Mouse (Mus musculus): Measurements from ENCODE around the gene Ttc9. TPM values are rescaled to one million over a fixed set of nuclear protein-coding genes. Genes with fewer than 3 reads are reported as not detected.
A peak's percentile ranks its signal among the peaks of the same experiment; 100 is the strongest.

Gene Ttc9
- polyA plus RNA-seq, 1 experiment: 0.97 TPM

DNA sequence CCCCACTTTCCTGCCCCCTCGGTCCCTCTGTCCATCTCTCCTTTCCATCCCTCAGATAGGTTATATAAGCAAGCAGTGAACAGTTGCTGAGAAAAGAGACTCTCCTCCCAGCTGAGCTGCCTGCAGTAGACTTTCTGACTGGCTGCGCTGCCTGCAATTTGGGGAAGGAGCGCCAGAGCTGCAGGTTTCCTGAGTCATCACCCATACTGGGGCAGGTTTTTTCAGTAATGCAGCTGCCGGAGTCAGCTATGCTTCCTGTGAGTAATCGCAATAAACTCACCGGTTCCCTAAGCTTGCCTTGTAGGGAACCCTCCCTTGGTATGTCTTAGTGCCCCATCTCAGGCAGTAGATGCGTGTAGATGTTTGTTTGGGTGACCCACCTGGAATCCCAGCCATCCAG, 14.1 kb upstream of the Ttc9 start:
- no peak overlapping the region for H3K27ac ChIP-seq (ENCODE audit: insufficient read depth, low read depth, low read length)
- no peaks in the 10 kb centered on the region for H3K4me1 ChIP-seq (ENCODE audit: control insufficient read depth, insufficient read depth, low read length)
- no peak overlapping the region for H3K4me3 ChIP-seq (ENCODE audit: insufficient read depth, low read depth, low read length)
- TF ChIP-seq POLR2A (IDR thresholded peaks at IDR 0.05; ENCODE audit: low read depth, low read length) (no peak), CTCF (conservative IDR thresholded peaks at IDR 0.05; ENCODE audit: insufficient read depth, insufficient read length, low read depth, low read length) (no peak)
- DNase-seq: no peak
- no peaks in the 10 kb centered on the region for H3K27me3 ChIP-seq (replicated peaks; ENCODE audit: control insufficient read depth, insufficient read depth, low read length)
- no peaks in the 10 kb centered on the region for H3K36me3 ChIP-seq (ENCODE audit: control insufficient read depth, insufficient read depth, low read length)
- WGBS: 63% methylated on average over 7 of the region's 7 CpGs

- Histone ChIP-seq H3K36me3 (ENCODE audit: control insufficient read depth, insufficient read depth, low read length) (no peaks in the 10 kb centered on the region), H3K27me3 (replicated peaks; ENCODE audit: control insufficient read depth, insufficient read depth, low read length) (no peaks in the 10 kb centered on the region), H3K27ac (ENCODE audit: insufficient read depth, low read depth, low read length) (no peak overlapping the region), H3K4me3 (ENCODE audit: insufficient read depth, low read depth, low read length) (no peak overlapping the region), H3K4me1 (ENCODE audit: control insufficient read depth, insufficient read depth, low read length) (no peaks in the 10 kb centered on the region)
- TF ChIP-seq POLR2A (IDR thresholded peaks at IDR 0.05; ENCODE audit: low read depth, low read length) (no peak), CTCF (conservative IDR thresholded peaks at IDR 0.05; ENCODE audit: insufficient read depth, insufficient read length, low read depth, low read length) (peak; percentile 66)
- 6% methylated on average over 5 of the region's 5 CpGs for WGBS
- peak; percentile 79 for DNase-seq
Measured at GRCm38 (mm10) chr12:81619302-81619701, 11.7 kb upstream of the Ttc9 start.

DNA sequence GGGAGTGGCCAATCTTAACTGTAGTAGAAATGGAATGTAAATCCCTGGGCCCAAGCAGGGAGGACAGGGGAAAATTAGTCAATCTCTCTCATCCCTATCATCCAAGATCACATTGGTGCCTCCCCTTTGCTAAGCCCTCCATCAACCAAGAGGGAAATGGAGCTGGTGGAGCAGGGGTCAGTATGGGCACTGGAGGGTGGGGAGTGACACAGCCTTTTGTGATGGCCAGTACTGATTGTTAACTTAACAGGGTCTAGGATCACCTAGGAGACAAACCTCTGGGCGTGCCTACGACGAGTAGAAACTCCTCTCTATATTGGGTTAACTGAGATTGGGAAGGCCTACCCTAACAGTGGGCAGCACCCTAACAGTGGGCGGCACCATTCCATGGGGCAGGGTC, 7.7 kb upstream of the Ttc9 start:
- no peak overlapping the region for H3K4me3 ChIP-seq (ENCODE audit: insufficient read depth, low read depth, low read length)
- WGBS: 80% methylated on average over 4 of the region's 4 CpGs
- TF ChIP-seq POLR2A (IDR thresholded peaks at IDR 0.05; ENCODE audit: low read depth, low read length): no peak
- no peak for TF ChIP-seq CTCF (conservative IDR thresholded peaks at IDR 0.05; ENCODE audit: insufficient read depth, insufficient read length, low read depth, low read length)
- no peaks in the 10 kb centered on the region for H3K36me3 ChIP-seq (ENCODE audit: control insufficient read depth, insufficient read depth, low read length)
- DNase-seq: no peak
- H3K27ac ChIP-seq (ENCODE audit: insufficient read depth, low read depth, low read length): no peak overlapping the region
- no peaks in the 10 kb centered on the region for H3K4me1 ChIP-seq (ENCODE audit: control insufficient read depth, insufficient read depth, low read length)
- H3K27me3 ChIP-seq (replicated peaks; ENCODE audit: control insufficient read depth, insufficient read depth, low read length): no peaks in the 10 kb centered on the region

DNA sequence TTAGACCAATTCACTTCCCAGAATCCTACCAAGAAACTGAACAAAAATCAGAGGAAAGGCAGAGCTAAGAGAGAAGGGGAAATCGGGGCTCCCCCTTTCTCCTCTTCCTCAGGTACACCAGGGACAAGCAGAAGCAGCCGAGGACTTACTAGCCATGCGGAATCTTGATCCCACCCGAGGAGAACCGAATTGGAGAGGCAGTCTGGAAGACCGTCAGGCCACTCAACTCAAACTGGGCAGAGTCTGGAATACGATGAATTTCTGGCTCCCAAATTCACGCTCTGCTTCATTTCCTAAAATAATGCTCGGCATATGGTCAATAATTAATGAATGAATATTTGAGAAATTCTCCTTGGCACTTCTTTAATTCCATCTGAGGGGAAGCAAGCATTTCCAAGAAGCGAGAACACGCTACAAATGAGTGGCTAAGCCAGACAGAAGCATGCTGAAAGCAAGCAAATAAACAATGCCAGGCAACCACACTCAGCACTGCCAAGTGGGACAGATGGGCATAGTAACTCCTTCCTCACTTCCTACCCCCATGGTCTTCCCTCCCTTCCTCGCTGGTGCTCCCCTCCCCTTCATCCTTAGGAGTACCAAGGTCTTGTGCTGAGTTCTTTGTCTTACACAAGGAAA, 4.7 kb upstream of the Ttc9 start:
- Histone ChIP-seq H3K4me1 (ENCODE audit: control insufficient read depth, insufficient read depth, low read length) (no peaks in the 10 kb centered on the region), H3K4me3 (ENCODE audit: insufficient read depth, low read depth, low read length) (no peak overlapping the region), H3K36me3 (ENCODE audit: control insufficient read depth, insufficient read depth, low read length) (no peaks in the 10 kb centered on the region), H3K27ac (ENCODE audit: insufficient read depth, low read depth, low read length) (no peak overlapping the region), H3K27me3 (replicated peaks; ENCODE audit: control insufficient read depth, insufficient read depth, low read length) (no peaks in the 10 kb centered on the region)
- WGBS: 57% methylated on average over 12 of the region's 12 CpGs
- TF ChIP-seq POLR2A (IDR thresholded peaks at IDR 0.05; ENCODE audit: low read depth, low read length) (no peak), CTCF (conservative IDR thresholded peaks at IDR 0.05; ENCODE audit: insufficient read depth, insufficient read length, low read depth, low read length) (no peak)
- DNase-seq: no peak

GRCm38 (mm10) chr12:81627426-81627825, 3.6 kb upstream of the Ttc9 start:
- TF ChIP-seq POLR2A (IDR thresholded peaks at IDR 0.05; ENCODE audit: low read depth, low read length) (no peak), CTCF (conservative IDR thresholded peaks at IDR 0.05; ENCODE audit: insufficient read depth, insufficient read length, low read depth, low read length) (no peak)
- Histone ChIP-seq H3K27me3 (replicated peaks; ENCODE audit: control insufficient read depth, insufficient read depth, low read length) (0 out of 2 replicates have a peak, but pooled peaks cover 2% of the 10 kb centered on the region), H3K27ac (ENCODE audit: insufficient read depth, low read depth, low read length) (no peak overlapping the region), H3K4me3 (ENCODE audit: insufficient read depth, low read depth, low read length) (no peak overlapping the region), H3K4me1 (ENCODE audit: control insufficient read depth, insufficient read depth, low read length) (no peaks in the 10 kb centered on the region), H3K36me3 (ENCODE audit: control insufficient read depth, insufficient read depth, low read length) (no peaks in the 10 kb centered on the region)
- DNase-seq: no peak
- WGBS: 84% methylated on average over 6 of the region's 6 CpGs

DNA sequence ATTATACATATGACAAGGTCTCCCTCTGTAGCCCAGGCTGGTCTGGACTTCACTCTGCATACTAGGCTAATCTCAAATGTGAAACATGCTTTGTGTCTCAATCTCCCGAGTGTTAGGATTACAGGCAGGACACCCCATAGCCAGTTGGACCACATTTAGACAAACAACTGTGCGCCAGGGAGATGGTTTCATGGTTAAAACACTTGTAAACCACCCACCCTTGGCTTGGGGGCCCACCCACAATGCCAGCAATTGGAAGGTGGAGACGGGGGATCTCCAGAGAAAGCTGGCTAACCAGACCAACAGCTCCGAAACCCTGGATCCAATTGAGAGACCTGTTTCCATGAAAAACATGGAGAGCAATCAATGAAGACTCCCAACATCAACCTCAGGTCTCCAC, 3.0 kb upstream of the Ttc9 start:
- no peak for DNase-seq
- 95% methylated on average over 4 of the region's 4 CpGs for WGBS
- no peak for TF ChIP-seq POLR2A (IDR thresholded peaks at IDR 0.05; ENCODE audit: low read depth, low read length)
- no peak for TF ChIP-seq CTCF (conservative IDR thresholded peaks at IDR 0.05; ENCODE audit: insufficient read depth, insufficient read length, low read depth, low read length)
- H3K4me1 ChIP-seq (ENCODE audit: control insufficient read depth, insufficient read depth, low read length): no peaks in the 10 kb centered on the region
- H3K4me3 ChIP-seq (ENCODE audit: insufficient read depth, low read depth, low read length): no peak overlapping the region
- H3K27ac ChIP-seq (ENCODE audit: insufficient read depth, low read depth, low read length): no peak overlapping the region
- H3K36me3 ChIP-seq (ENCODE audit: control insufficient read depth, insufficient read depth, low read length): no peaks in the 10 kb centered on the region
- 0 out of 2 replicates have a peak, but pooled peaks cover 2% of the 10 kb centered on the region for H3K27me3 ChIP-seq (replicated peaks; ENCODE audit: control insufficient read depth, insufficient read depth, low read length)

DNA sequence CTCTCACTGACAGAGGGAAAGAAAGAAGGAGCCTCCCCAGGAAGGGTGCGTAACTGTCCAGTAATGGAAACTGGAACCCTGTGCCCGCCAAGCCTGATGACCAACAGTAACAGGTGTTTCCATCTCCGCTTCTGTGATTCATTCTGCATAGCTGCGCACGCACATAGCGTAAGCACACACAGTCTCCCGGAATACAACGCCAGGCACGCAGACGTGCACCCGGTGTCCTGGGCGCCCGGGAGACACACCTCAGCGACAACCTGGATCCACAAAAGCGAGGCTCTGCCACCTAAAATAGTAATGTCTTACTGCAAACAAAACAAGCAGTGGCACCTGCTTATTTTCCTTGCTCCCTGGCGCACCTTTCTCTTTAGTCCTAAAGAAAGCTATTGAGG, 532 bp upstream of the Ttc9 start:
- Histone ChIP-seq H3K36me3 (ENCODE audit: control insufficient read depth, insufficient read depth, low read length) (no peaks in the 10 kb centered on the region), H3K27me3 (replicated peaks; ENCODE audit: control insufficient read depth, insufficient read depth, low read length) (0 out of 2 replicates have a peak, but pooled peaks cover 2% of the 10 kb centered on the region), H3K4me1 (ENCODE audit: control insufficient read depth, insufficient read depth, low read length) (no peaks in the 10 kb centered on the region), H3K4me3 (ENCODE audit: insufficient read depth, low read depth, low read length) (no peak overlapping the region), H3K27ac (ENCODE audit: insufficient read depth, low read depth, low read length) (no peak overlapping the region)
- TF ChIP-seq POLR2A (IDR thresholded peaks at IDR 0.05; ENCODE audit: low read depth, low read length): no peak
- no peak for DNase-seq
- WGBS: 4% methylated on average over 16 of the region's 16 CpGs
